In genomic region chr9:68835037-68835649, GRCm38 (mm10) we compare ENCODE assay signal across 33 mouse cellular contexts.
A peak's percentile ranks its signal among the peaks of the same experiment; 100 is the strongest.
DNase-seq lines count a peak whose midpoint lies in the region; ATAC-seq and TF ChIP-seq lines count a peak whose summit lies in the region.
"Had no signal": no experiment of that assay in that cellular context is flagged by ENCODE, and none has a peak within 500 bp of the region (broad histone marks: within the 10 kb centered on the region; RNA-seq: fewer than 3 reads in every experiment).

No protein-coding gene starts in this region.

- H3K36me3 ChIP-seq in lung, postnatal 0 days (ENCODE audit: insufficient read depth, low read length), result no peaks in the 10 kb centered on the region
- no peaks in the 10 kb centered on the region for H3K36me3 ChIP-seq in forebrain, embryonic 16.5 days (ENCODE audit: control insufficient read depth, insufficient read depth)
- H3K36me3 ChIP-seq: embryonic facial prominence, embryonic 13.5 days; forebrain, embryonic 10.5 days; forebrain, embryonic 15.5 days; hindbrain, embryonic 12.5 days; midbrain, embryonic 10.5 days; neural tube, embryonic 13.5 days; stomach, embryonic 15.5 days had no signal

- no peak for ATAC-seq in lung, postnatal 0 days
- ATAC-seq in forebrain, embryonic 16.5 days, result no peak
- ATAC-seq: forebrain, embryonic 15.5 days; hindbrain, postnatal 0 days; intestine, embryonic 16.5 days; midbrain, embryonic 16.5 days had no signal

- peak; percentile 19 for DNase-seq in adrenal gland, adult 2 months
- DNase-seq in adrenal gland, postnatal 36 days, result no peak
- DNase-seq in 3T3-L1 (ENCODE audit: low read depth, low spot score), result peak; percentile 20
- DNase-seq in embryo, embryonic 9.5 days (ENCODE audit: extremely low spot score), result peak; percentile 22
- DNase-seq in hindlimb bud, embryonic 11.5 days (ENCODE audit: extremely low spot score, low read depth, low spot score), result peak; percentile 85
- DNase-seq in lung, postnatal 0 days (ENCODE audit: low spot score), result no peak
- DNase-seq in kidney, postnatal 36 days, result no peak
- DNase-seq: adrenal gland, adult 8-10 months; cerebellum, adult 11 months; cerebellum, adult 9-10 months; cerebellum, postnatal 36 days; heart, postnatal 36 days; kidney, adult 9 months; left cerebral cortex, postnatal 4 days; liver; lung, adult 2 months; lung, postnatal 14 days; right cerebral cortex, postnatal 14 days had no signal

- H3K4me3 ChIP-seq in lung, postnatal 0 days (ENCODE audit: low read depth, low read length), result no peak overlapping the region
- no peak overlapping the region for H3K4me3 ChIP-seq in forebrain, embryonic 16.5 days (replicated peaks; ENCODE audit: low read length)
- H3K4me3 ChIP-seq: embryonic facial prominence, embryonic 13.5 days; forebrain, embryonic 10.5 days; forebrain, embryonic 15.5 days; hindbrain, embryonic 12.5 days; layer of hippocampus, adult 2 months; midbrain, embryonic 10.5 days; myocyte; neural tube, embryonic 13.5 days; stomach, embryonic 15.5 days had no signal

- 81% methylated on average over 7 of the region's 7 CpGs for WGBS in lung, postnatal 0 days
- 81% methylated on average over 7 of the region's 7 CpGs for WGBS in forebrain, embryonic 16.5 days

- no peak for TF ChIP-seq CTCF in lung, postnatal 0 days (IDR thresholded peaks at IDR 0.05)

- H3K27ac ChIP-seq in lung, postnatal 0 days (ENCODE audit: low read length), result no peak overlapping the region
- no peak overlapping the region for H3K27ac ChIP-seq in forebrain, embryonic 16.5 days (ENCODE audit: low read length)
- H3K27ac ChIP-seq: embryonic facial prominence, embryonic 13.5 days; forebrain, embryonic 10.5 days; forebrain, embryonic 15.5 days; hindbrain, embryonic 12.5 days; hindbrain, postnatal 0 days; layer of hippocampus, adult 2 months; liver, embryonic 14.5 days; midbrain, embryonic 10.5 days; neural tube, embryonic 13.5 days; stomach, embryonic 15.5 days had no signal

- no peaks in the 10 kb centered on the region for H3K4me1 ChIP-seq in lung, postnatal 0 days (ENCODE audit: insufficient read depth, low read depth, low read length)
- no peaks in the 10 kb centered on the region for H3K4me1 ChIP-seq in forebrain, embryonic 16.5 days (replicated peaks; ENCODE audit: control insufficient read depth, insufficient read depth, low read length)
- H3K4me1 ChIP-seq: forebrain, embryonic 15.5 days; midbrain, embryonic 10.5 days; neural tube, embryonic 13.5 days; stomach, embryonic 15.5 days had no signal

- no peak overlapping the region for H3K4me2 ChIP-seq in lung, postnatal 0 days (replicated peaks; ENCODE audit: low read depth, low read length)
- H3K4me2 ChIP-seq in forebrain, embryonic 16.5 days (ENCODE audit: low read length), result no peak overlapping the region
- H3K4me2 ChIP-seq: embryonic facial prominence, embryonic 13.5 days; forebrain, embryonic 15.5 days; heart, embryonic 11.5 days; hindbrain, embryonic 12.5 days; neural tube, embryonic 13.5 days; stomach, embryonic 15.5 days had no signal

- TF ChIP-seq EP300 in lung, postnatal 0 days (IDR thresholded peaks at IDR 0.05), result no peak

- H3K9me3 ChIP-seq in lung, postnatal 0 days (ENCODE audit: low read length), result no peaks in the 10 kb centered on the region
- H3K9me3 ChIP-seq in forebrain, embryonic 16.5 days (ENCODE audit: control insufficient read depth, low read length), result no peaks in the 10 kb centered on the region
- H3K9me3 ChIP-seq: embryonic facial prominence, embryonic 13.5 days; forebrain, embryonic 10.5 days; forebrain, embryonic 15.5 days; hindbrain, embryonic 12.5 days; midbrain, embryonic 10.5 days; neural tube, embryonic 13.5 days; stomach, embryonic 15.5 days had no signal

- H3K27me3 ChIP-seq in lung, postnatal 0 days (replicated peaks; ENCODE audit: insufficient read depth, low read length), result no peaks in the 10 kb centered on the region
- H3K27me3 ChIP-seq in forebrain, embryonic 16.5 days (replicated peaks; ENCODE audit: control insufficient read depth, insufficient read depth, low read length), result no peaks in the 10 kb centered on the region
- H3K27me3 ChIP-seq: embryonic facial prominence, embryonic 13.5 days; forebrain, embryonic 15.5 days; hindbrain, embryonic 12.5 days; neural tube, embryonic 13.5 days; stomach, embryonic 15.5 days had no signal

- no peak overlapping the region for H3K9ac ChIP-seq in lung, postnatal 0 days (replicated peaks; ENCODE audit: low read depth)
- no peak overlapping the region for H3K9ac ChIP-seq in forebrain, embryonic 16.5 days (replicated peaks; ENCODE audit: low read depth, low read length)
- H3K9ac ChIP-seq: embryonic facial prominence, embryonic 13.5 days; forebrain, embryonic 15.5 days; hindbrain, embryonic 12.5 days; liver, embryonic 14.5 days; neural tube, embryonic 13.5 days; stomach, embryonic 15.5 days had no signal

Comparison
In these comparisons a context has a peak if more than half of its experiments do, and no peak if none do; other contexts are left out.
1. DNase-seq: peak in adrenal gland, adult 2 months (single experiment), 3T3-L1 (single experiment), embryo, embryonic 9.5 days (single experiment) and hindlimb bud, embryonic 11.5 days (single experiment); none in adrenal gland, postnatal 36 days (0 of 2), lung, postnatal 0 days (single experiment) and kidney, postnatal 36 days (0 of 2).